Mouse (Mus musculus): ENCODE data around the gene Gprc5d.

Gene Gprc5d

GRCm38 (mm10) chr6:135069856-135070255 is 48.2 kb downstream of the Gprc5d start:
- DNase-seq (ENCODE audit: low spot score in 2 of 2), result no peak

GRCm38 (mm10) chr6:135068221-135068620 is 49.9 kb downstream of the Gprc5d start:
- no peak for DNase-seq (ENCODE audit: low spot score in 2 of 2)

- no peak for DNase-seq (ENCODE audit: low spot score in 2 of 2)
Observed at GRCm38 (mm10) chr6:135066795-135067445, 51.2 kb downstream of the Gprc5d start.

DNA sequence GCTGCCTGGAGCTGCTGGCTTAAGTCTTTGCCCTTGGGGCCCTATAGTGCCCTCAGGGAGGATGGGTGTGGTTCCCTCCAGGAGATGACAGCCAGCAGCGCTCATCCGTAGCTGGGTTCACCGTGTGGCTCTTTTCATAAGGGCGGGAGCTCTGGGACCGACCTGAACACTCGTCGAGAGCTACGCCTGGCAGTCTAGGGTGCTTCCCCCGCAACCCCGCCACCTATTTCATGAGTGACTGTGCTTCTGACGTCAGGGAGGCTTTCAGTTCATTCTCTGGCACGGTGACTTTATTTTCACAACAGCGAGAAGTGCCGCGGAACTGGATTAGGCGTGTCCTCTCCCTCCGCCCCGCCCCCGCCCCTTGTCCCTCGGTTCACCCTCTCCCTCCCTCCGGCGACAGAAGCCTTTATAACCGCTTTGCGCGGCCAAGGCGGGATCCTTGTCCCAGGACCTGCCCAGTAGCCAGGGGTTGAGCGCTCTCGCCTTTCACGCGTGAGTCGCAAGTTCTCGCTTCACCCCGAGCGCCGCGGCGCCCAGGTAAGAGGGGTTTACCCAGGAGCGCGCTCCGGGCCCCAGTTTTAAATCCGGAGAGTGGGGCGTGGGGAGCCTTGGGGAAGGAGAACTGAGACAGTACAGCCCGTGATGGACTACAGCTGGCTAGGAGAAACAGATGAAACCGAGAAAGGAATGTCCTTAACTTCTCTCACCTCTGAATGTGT is 52.7 kb downstream of the Gprc5d start, which contains the start of gene Gprc5a:
TSS of gene Gprc5a (plus strand) at position 416 of the 722 bp plus-strand sequence.
- peak; percentile 16 to 17 for DNase-seq (ENCODE audit: low spot score in 2 of 2)

DNA sequence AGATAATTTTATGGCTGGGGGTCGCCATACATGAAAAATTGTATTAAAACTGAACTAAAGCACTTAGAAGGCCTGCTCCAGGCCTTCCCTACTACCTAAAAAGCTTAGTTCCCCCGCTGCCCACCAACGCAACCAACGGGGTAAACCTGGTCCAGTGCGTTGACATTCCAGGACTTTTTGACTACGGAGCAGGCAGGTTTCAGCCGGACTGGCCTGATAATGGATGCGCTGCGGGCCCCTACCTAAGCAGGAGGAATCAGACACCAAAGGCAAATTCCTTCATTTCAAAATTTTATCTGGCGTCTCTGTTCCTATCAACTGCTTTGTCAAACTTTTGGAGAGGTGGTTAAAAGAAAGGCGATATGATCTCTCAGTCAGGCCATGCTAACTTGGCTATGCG is 53.5 kb downstream of the Gprc5d start:
- DNase-seq (ENCODE audit: low spot score in 2 of 2), result no peak

- DNase-seq (ENCODE audit: low spot score in 2 of 2), result no peak
Observed at GRCm38 (mm10) chr6:135060728-135061127, 57.4 kb downstream of the Gprc5d start.
